Mouse (Mus musculus): Measurements from ENCODE around the gene Gipc3. TPM values are rescaled to one million over a fixed set of nuclear protein-coding genes. Genes with fewer than 3 reads are reported as not detected.

Gene Gipc3
- polyA plus RNA-seq, 1 experiment from 2014 or later, result not detected

GRCm38 (mm10) chr10:81313581-81313980 lies 29.5 kb downstream of the Gipc3 start:
- Histone ChIP-seq H3K36me3 (ENCODE audit: control insufficient read depth, insufficient read depth) (peaks cover 16% of the 10 kb centered on the region), H3K27me3 (ENCODE audit: control insufficient read depth, insufficient read depth, low read depth, low read length) (no peaks in the 10 kb centered on the region), H3K9me3 (replicated peaks; ENCODE audit: control insufficient read depth, low read length) (no peaks in the 10 kb centered on the region), H3K4me2 (ENCODE audit: low read depth, low read length) (no peak overlapping the region), H3K9ac (ENCODE audit: low read depth, low read length) (no peak overlapping the region), H3K4me1 (ENCODE audit: control insufficient read depth, low read depth, low read length) (peaks cover 19% of the 10 kb centered on the region), H3K27ac (ENCODE audit: low read length) (no peak overlapping the region), H3K4me3 (ENCODE audit: low read depth, low read length) (no peak overlapping the region)
- WGBS (ENCODE audit: insufficient replicate concordance), result 91% methylated on average over 13 of the region's 13 CpGs
- ATAC-seq (ENCODE audit: low read depth), result no peak

- H3K4me1 ChIP-seq (ENCODE audit: control insufficient read depth, low read depth, low read length), result peaks cover 6% of the 10 kb centered on the region
- no peak for ATAC-seq (ENCODE audit: low read depth)
- peaks cover 31% of the 10 kb centered on the region for H3K36me3 ChIP-seq (ENCODE audit: control insufficient read depth, insufficient read depth)
- no peaks in the 10 kb centered on the region for H3K27me3 ChIP-seq (ENCODE audit: control insufficient read depth, insufficient read depth, low read depth, low read length)
- no peak overlapping the region for H3K4me3 ChIP-seq (ENCODE audit: low read depth, low read length)
- no peak overlapping the region for H3K9ac ChIP-seq (ENCODE audit: low read depth, low read length)
- 72% methylated on average over 5 of the region's 5 CpGs for WGBS (ENCODE audit: insufficient replicate concordance)
- H3K27ac ChIP-seq (ENCODE audit: low read length), result no peak overlapping the region
- no peaks in the 10 kb centered on the region for H3K9me3 ChIP-seq (replicated peaks; ENCODE audit: control insufficient read depth, low read length)
- no peak overlapping the region for H3K4me2 ChIP-seq (ENCODE audit: low read depth, low read length)
These were observed 33.5 kb downstream of the Gipc3 start for GRCm38 (mm10) chr10:81309571-81309970.

GRCm38 (mm10) chr10:81306837-81307682 lies 36.0 kb downstream of the Gipc3 start:
- no peak overlapping the region for H3K27ac ChIP-seq (ENCODE audit: low read length)
- no peak overlapping the region for H3K4me2 ChIP-seq (ENCODE audit: low read depth, low read length)
- peaks cover 30% of the 10 kb centered on the region for H3K4me1 ChIP-seq (ENCODE audit: control insufficient read depth, low read depth, low read length)
- no peaks in the 10 kb centered on the region for H3K27me3 ChIP-seq (ENCODE audit: control insufficient read depth, insufficient read depth, low read depth, low read length)
- 83% methylated on average over 21 of the region's 21 CpGs for WGBS (ENCODE audit: insufficient replicate concordance)
- peaks cover 25% of the 10 kb centered on the region for H3K36me3 ChIP-seq (ENCODE audit: control insufficient read depth, insufficient read depth)
- no peak overlapping the region for H3K4me3 ChIP-seq (ENCODE audit: low read depth, low read length)
- no peak for ATAC-seq (ENCODE audit: low read depth)
- no peaks in the 10 kb centered on the region for H3K9me3 ChIP-seq (replicated peaks; ENCODE audit: control insufficient read depth, low read length)
- H3K9ac ChIP-seq (ENCODE audit: low read depth, low read length), result no peak overlapping the region

GRCm38 (mm10) chr10:81306173-81306668 lies 36.8 kb downstream of the Gipc3 start:
- no peaks in the 10 kb centered on the region for H3K27me3 ChIP-seq (ENCODE audit: control insufficient read depth, insufficient read depth, low read depth, low read length)
- peaks cover 39% of the 10 kb centered on the region for H3K4me1 ChIP-seq (ENCODE audit: control insufficient read depth, low read depth, low read length)
- H3K36me3 ChIP-seq (ENCODE audit: control insufficient read depth, insufficient read depth), result peaks cover 25% of the 10 kb centered on the region
- no peak overlapping the region for H3K4me3 ChIP-seq (ENCODE audit: low read depth, low read length)
- H3K9me3 ChIP-seq (replicated peaks; ENCODE audit: control insufficient read depth, low read length), result no peaks in the 10 kb centered on the region
- 81% methylated on average over 12 of the region's 12 CpGs for WGBS (ENCODE audit: insufficient replicate concordance)
- H3K4me2 ChIP-seq (ENCODE audit: low read depth, low read length), result no peak overlapping the region
- no peak for ATAC-seq (ENCODE audit: low read depth)
- no peak overlapping the region for H3K9ac ChIP-seq (ENCODE audit: low read depth, low read length)
- no peak overlapping the region for H3K27ac ChIP-seq (ENCODE audit: low read length)

- Histone ChIP-seq H3K4me3 (ENCODE audit: low read depth, low read length) (no peak overlapping the region), H3K4me2 (ENCODE audit: low read depth, low read length) (no peak overlapping the region), H3K4me1 (ENCODE audit: control insufficient read depth, low read depth, low read length) (peaks cover 44% of the 10 kb centered on the region), H3K27ac (ENCODE audit: low read length) (no peak overlapping the region), H3K36me3 (ENCODE audit: control insufficient read depth, insufficient read depth) (peaks cover 25% of the 10 kb centered on the region), H3K27me3 (ENCODE audit: control insufficient read depth, insufficient read depth, low read depth, low read length) (no peaks in the 10 kb centered on the region), H3K9me3 (replicated peaks; ENCODE audit: control insufficient read depth, low read length) (no peaks in the 10 kb centered on the region), H3K9ac (ENCODE audit: low read depth, low read length) (no peak overlapping the region)
- no peak for ATAC-seq (ENCODE audit: low read depth)
- WGBS (ENCODE audit: insufficient replicate concordance), result 84% methylated on average over 14 of the region's 14 CpGs
These were observed 37.4 kb downstream of the Gipc3 start for GRCm38 (mm10) chr10:81305663-81306062.

GRCm38 (mm10) chr10:81304597-81305238 lies 38.3 kb downstream of the Gipc3 start:
- Histone ChIP-seq H3K27ac (ENCODE audit: low read length) (no peak overlapping the region), H3K4me3 (ENCODE audit: low read depth, low read length) (no peak overlapping the region), H3K4me2 (ENCODE audit: low read depth, low read length) (no peak overlapping the region), H3K9me3 (replicated peaks; ENCODE audit: control insufficient read depth, low read length) (no peaks in the 10 kb centered on the region), H3K4me1 (ENCODE audit: control insufficient read depth, low read depth, low read length) (peaks cover 53% of the 10 kb centered on the region), H3K36me3 (ENCODE audit: control insufficient read depth, insufficient read depth) (peaks cover 25% of the 10 kb centered on the region), H3K9ac (ENCODE audit: low read depth, low read length) (no peak overlapping the region), H3K27me3 (ENCODE audit: control insufficient read depth, insufficient read depth, low read depth, low read length) (no peaks in the 10 kb centered on the region)
- peak; percentile 10; the same call in 1 of the 2 replicates for ATAC-seq (ENCODE audit: low read depth)
- WGBS (ENCODE audit: insufficient replicate concordance), result 16% methylated on average over 6 of the region's 9 CpGs

GRCm38 (mm10) chr10:81303761-81304160 lies 39.3 kb downstream of the Gipc3 start:
- H3K27ac ChIP-seq (ENCODE audit: low read length), result no peak overlapping the region
- no peak for ATAC-seq (ENCODE audit: low read depth)

GRCm38 (mm10) chr10:81303258-81303657 lies 39.8 kb downstream of the Gipc3 start:
- Histone ChIP-seq H3K4me3 (ENCODE audit: low read depth, low read length) (no peak overlapping the region), H3K4me2 (ENCODE audit: low read depth, low read length) (0 out of 2 replicates have a peak overlapping the region, but pooled peaks have one; percentile 24), H3K9me3 (replicated peaks; ENCODE audit: control insufficient read depth, low read length) (no peaks in the 10 kb centered on the region), H3K9ac (ENCODE audit: low read depth, low read length) (no peak overlapping the region), H3K4me1 (ENCODE audit: control insufficient read depth, low read depth, low read length) (peaks cover 67% of the 10 kb centered on the region), H3K27me3 (ENCODE audit: control insufficient read depth, insufficient read depth, low read depth, low read length) (no peaks in the 10 kb centered on the region), H3K36me3 (ENCODE audit: control insufficient read depth, insufficient read depth) (peaks cover 17% of the 10 kb centered on the region), H3K27ac (ENCODE audit: low read length) (no peak overlapping the region)
- no peak for ATAC-seq (ENCODE audit: low read depth)
- 30% methylated on average over 10 of the region's 10 CpGs for WGBS (ENCODE audit: insufficient replicate concordance)

More at GRCm38 (mm10) chr10:81303761-81304160, 39.3 kb downstream of the Gipc3 start:
- 34% methylated on average over 7 of the region's 7 CpGs for WGBS (ENCODE audit: insufficient replicate concordance)
- Histone ChIP-seq H3K4me2 (ENCODE audit: low read depth, low read length) (no peak overlapping the region), H3K9ac (ENCODE audit: low read depth, low read length) (no peak overlapping the region), H3K9me3 (replicated peaks; ENCODE audit: control insufficient read depth, low read length) (no peaks in the 10 kb centered on the region), H3K4me1 (ENCODE audit: control insufficient read depth, low read depth, low read length) (peaks cover 62% of the 10 kb centered on the region), H3K4me3 (ENCODE audit: low read depth, low read length) (no peak overlapping the region), H3K36me3 (ENCODE audit: control insufficient read depth, insufficient read depth) (peaks cover 18% of the 10 kb centered on the region), H3K27me3 (ENCODE audit: control insufficient read depth, insufficient read depth, low read depth, low read length) (no peaks in the 10 kb centered on the region)
